ENCODE assay signal across 9 mouse cellular contexts in genomic region chr7:19701069-19701761, GRCm38 (mm10). TPM values are rescaled to one million over a fixed set of nuclear protein-coding genes. Genes with fewer than 3 reads are reported as not detected.
A peak's percentile ranks its signal among the peaks of the same experiment; 100 is the strongest.
DNase-seq lines count a peak whose midpoint lies in the region; ATAC-seq and TF ChIP-seq lines count a peak whose summit lies in the region.
"Had no signal": no experiment of that assay in that cellular context is flagged by ENCODE, and none has a peak within 500 bp of the region (broad histone marks: within the 10 kb centered on the region; RNA-seq: fewer than 3 reads in every experiment).

No protein-coding gene starts in this region.

- H3K4me3 ChIP-seq in bone marrow, adult 2 months (replicated peaks; ENCODE audit: control insufficient read depth, low read depth, low read length): no peak overlapping the region
- no peak overlapping the region for H3K4me3 ChIP-seq in forebrain, embryonic 15.5 days
- no peak overlapping the region for H3K4me3 ChIP-seq in hindbrain, embryonic 11.5 days (ENCODE audit: low read depth, low read length)
- no peak overlapping the region for H3K4me3 ChIP-seq in lung, postnatal 0 days (ENCODE audit: low read depth, low read length)

- no peak overlapping the region for H3K9ac ChIP-seq in forebrain, embryonic 15.5 days (replicated peaks)
- H3K9ac ChIP-seq in hindbrain, embryonic 11.5 days (ENCODE audit: low read depth, low read length): no peak overlapping the region
- no peak overlapping the region for H3K9ac ChIP-seq in lung, postnatal 0 days (replicated peaks; ENCODE audit: low read depth)

- TF ChIP-seq POLR2A in bone marrow, adult 2 months (IDR thresholded peaks at IDR 0.05; ENCODE audit: borderline replicate concordance, control insufficient read depth, low read depth, low read length): no peak

- WGBS in bone marrow, adult 2 months: 34% methylated on average over 22 of the region's 22 CpGs
- WGBS in forebrain, embryonic 15.5 days: 30% methylated on average over 22 of the region's 22 CpGs
- 25% methylated on average over 20 of the region's 22 CpGs for WGBS in hindbrain, embryonic 11.5 days
- 30% methylated on average over 22 of the region's 22 CpGs for WGBS in lung, postnatal 0 days

- no peak overlapping the region for H3K4me2 ChIP-seq in forebrain, embryonic 15.5 days (replicated peaks)
- H3K4me2 ChIP-seq in hindbrain, embryonic 11.5 days (replicated peaks; ENCODE audit: low read depth, low read length): no peak overlapping the region
- H3K4me2 ChIP-seq in lung, postnatal 0 days (replicated peaks; ENCODE audit: low read depth, low read length): no peak overlapping the region; the same call in 1 of the 2 replicates

- ATAC-seq in forebrain, embryonic 15.5 days (replicated peaks): peak; percentile 57; the same call in 1 of the 2 replicates
- ATAC-seq in hindbrain, embryonic 11.5 days (ENCODE audit: low FRiP score): peak; percentile 64
- peak; percentile 84 for ATAC-seq in lung, postnatal 0 days
- no peak for ATAC-seq in erythroblast, adult 5-6 weeks (replicated peaks; ENCODE audit: low FRiP score, poor library complexity, severe bottlenecking)

- no peaks in the 10 kb centered on the region for H3K27me3 ChIP-seq in forebrain, embryonic 15.5 days
- H3K27me3 ChIP-seq in hindbrain, embryonic 11.5 days (ENCODE audit: control insufficient read depth, insufficient read depth, low read length): no peaks in the 10 kb centered on the region
- H3K27me3 ChIP-seq in lung, postnatal 0 days (replicated peaks; ENCODE audit: insufficient read depth, low read length): no peaks in the 10 kb centered on the region

- peak; percentile 19; the same call in 1 of the 2 replicates for TF ChIP-seq EP300 in lung, postnatal 0 days (IDR thresholded peaks at IDR 0.05)

- TF ChIP-seq CTCF in bone marrow, adult 2 months (IDR thresholded peaks at IDR 0.05; ENCODE audit: control insufficient read depth, insufficient read depth, low read length): peak; percentile 62
- peak; percentile 85 for TF ChIP-seq CTCF in lung, postnatal 0 days (IDR thresholded peaks at IDR 0.05)

- H3K36me3 ChIP-seq in forebrain, embryonic 15.5 days: peaks cover 17% of the 10 kb centered on the region; the same call in 1 of the 2 replicates
- peaks cover 7% of the 10 kb centered on the region; the same call in 1 of the 2 replicates for H3K36me3 ChIP-seq in hindbrain, embryonic 11.5 days (ENCODE audit: control insufficient read depth, insufficient read depth, low read length)
- no peaks in the 10 kb centered on the region for H3K36me3 ChIP-seq in lung, postnatal 0 days (ENCODE audit: insufficient read depth, low read length)

- H3K4me1 ChIP-seq in bone marrow, adult 2 months (ENCODE audit: control insufficient read depth, insufficient read depth, low read length): peaks cover 7% of the 10 kb centered on the region
- H3K4me1 ChIP-seq in forebrain, embryonic 15.5 days: peaks cover 16% of the 10 kb centered on the region
- H3K4me1 ChIP-seq in hindbrain, embryonic 11.5 days (replicated peaks; ENCODE audit: control insufficient read depth, insufficient read depth, low read length): peaks cover 3% of the 10 kb centered on the region; the same call in 1 of the 2 replicates
- peaks cover 13% of the 10 kb centered on the region; the same call in 1 of the 2 replicates for H3K4me1 ChIP-seq in lung, postnatal 0 days (ENCODE audit: insufficient read depth, low read depth, low read length)

- peak overlapping the region; percentile 43 for H3K27ac ChIP-seq in bone marrow, adult 2 months (ENCODE audit: control insufficient read depth, insufficient read depth, low read depth, low read length, poor library complexity)
- no peak overlapping the region for H3K27ac ChIP-seq in forebrain, embryonic 15.5 days (replicated peaks)
- H3K27ac ChIP-seq in hindbrain, embryonic 11.5 days (ENCODE audit: low read depth, low read length): no peak overlapping the region
- 0 out of 2 replicates have a peak overlapping the region, but pooled peaks have one; percentile 40 for H3K27ac ChIP-seq in lung, postnatal 0 days (ENCODE audit: low read length)

- no peaks in the 10 kb centered on the region for H3K9me3 ChIP-seq in forebrain, embryonic 15.5 days
- H3K9me3 ChIP-seq in hindbrain, embryonic 11.5 days (ENCODE audit: control insufficient read depth, low read length): no peaks in the 10 kb centered on the region
- no peaks in the 10 kb centered on the region for H3K9me3 ChIP-seq in lung, postnatal 0 days (ENCODE audit: low read length)

- DNase-seq in ES-CJ7 (ENCODE audit: low read depth, low spot score): peak; percentile 82
- peak; percentile 72 for DNase-seq in hindbrain, embryonic 11.5 days (ENCODE audit: low spot score)
- DNase-seq in layer of hippocampus, postnatal 10 days (ENCODE audit: low spot score in 2 of 2): peak; percentile 73 to 79
- DNase-seq in lung, postnatal 0 days (ENCODE audit: low spot score): peak; percentile 94
- DNase-seq in retina, postnatal 7 days (ENCODE audit: low read depth, low spot score): peak; percentile 56

RNA-seq across cellular contexts. Expression of gene Apoe, which starts 2.2 kb away (rescaled TPM):
- 205 and 422 TPM in 2 replicates for polyA plus RNA-seq in bone marrow, adult 2 months (2011; ENCODE audit: insufficient read depth, insufficient read length, low replicate concordance, missing spikeins)
- 236 and 265 TPM in 2 replicates for polyA plus RNA-seq in forebrain, embryonic 15.5 days (2015; fragmentation: Nextera tagmentation; extraction: Ambion mirVana)
- 192 and 221 TPM in 2 replicates for polyA plus RNA-seq in hindbrain, embryonic 11.5 days (2014; fragmentation: Nextera tagmentation; extraction: Ambion mirVana)
- total RNA-seq in layer of hippocampus, postnatal 10 days (2021): 1,000 to 10,000 TPM; 2,438 to 2,580 TPM
- polyA plus RNA-seq in lung, postnatal 0 days (2015; fragmentation: Nextera tagmentation; extraction: Ambion mirVana): 768 and 1,006 TPM in 2 replicates
- total RNA-seq in erythroblast, adult 5-6 weeks (2015; ENCODE audit: low replicate concordance): 53.0 and 57.3 TPM in 2 replicates
- 220 and 224 TPM in 2 replicates for total RNA-seq in erythroblast, adult 5-6 weeks (2017; ENCODE audit: low replicate concordance)

RNA-seq across cellular contexts. Expression of gene Apoc1, which starts 8.8 kb away (rescaled TPM):
- polyA plus RNA-seq in bone marrow, adult 2 months (2011; ENCODE audit: insufficient read depth, insufficient read length, low replicate concordance, missing spikeins): 48.3 and 137 TPM in 2 replicates
- 1.2 TPM in 2 replicates for polyA plus RNA-seq in forebrain, embryonic 15.5 days (2015; fragmentation: Nextera tagmentation; extraction: Ambion mirVana)
- polyA plus RNA-seq in hindbrain, embryonic 11.5 days (2014; fragmentation: Nextera tagmentation; extraction: Ambion mirVana): 3.0 and 3.4 TPM in 2 replicates
- total RNA-seq in layer of hippocampus, postnatal 10 days (2021): 1 to 10 TPM; 4.3 to 6.5 TPM
- polyA plus RNA-seq in lung, postnatal 0 days (2015; fragmentation: Nextera tagmentation; extraction: Ambion mirVana): 61.1 and 63.8 TPM in 2 replicates
- total RNA-seq in erythroblast, adult 5-6 weeks (2015; ENCODE audit: low replicate concordance): 5.8 TPM in 1 of 2 replicates, not detected in the other
- total RNA-seq in erythroblast, adult 5-6 weeks (2017; ENCODE audit: low replicate concordance): 3.6 TPM in 1 of 2 replicates, not detected in the other

RNA-seq across cellular contexts. Expression of gene Tomm40, which starts 14.0 kb away (rescaled TPM):
- polyA plus RNA-seq in bone marrow, adult 2 months (2011; ENCODE audit: insufficient read depth, insufficient read length, low replicate concordance, missing spikeins): 19.2 and 19.3 TPM in 2 replicates
- 137 and 147 TPM in 2 replicates for polyA plus RNA-seq in forebrain, embryonic 15.5 days (2015; fragmentation: Nextera tagmentation; extraction: Ambion mirVana)
- 113 and 129 TPM in 2 replicates for polyA plus RNA-seq in hindbrain, embryonic 11.5 days (2014; fragmentation: Nextera tagmentation; extraction: Ambion mirVana)
- total RNA-seq in layer of hippocampus, postnatal 10 days (2021): 100 to 1,000 TPM; 113 to 115 TPM
- polyA plus RNA-seq in lung, postnatal 0 days (2015; fragmentation: Nextera tagmentation; extraction: Ambion mirVana): 60.8 and 62.4 TPM in 2 replicates
- total RNA-seq in erythroblast, adult 5-6 weeks (2015; ENCODE audit: low replicate concordance): 6.5 and 8.2 TPM in 2 replicates
- 3.4 and 9.6 TPM in 2 replicates for total RNA-seq in erythroblast, adult 5-6 weeks (2017; ENCODE audit: low replicate concordance)

RNA-seq across cellular contexts. Expression of gene Apoc4, which starts 19.9 kb away (rescaled TPM):
- 3.6 and 18.7 TPM in 2 replicates for polyA plus RNA-seq in bone marrow, adult 2 months (2011; ENCODE audit: insufficient read depth, insufficient read length, low replicate concordance, missing spikeins)
- not detected in 2 replicates for polyA plus RNA-seq in forebrain, embryonic 15.5 days (2015; fragmentation: Nextera tagmentation; extraction: Ambion mirVana)
- not detected in 2 replicates for polyA plus RNA-seq in hindbrain, embryonic 11.5 days (2014; fragmentation: Nextera tagmentation; extraction: Ambion mirVana)
- not detected for total RNA-seq in layer of hippocampus, postnatal 10 days (2021)
- 0.38 and 0.88 TPM in 2 replicates for polyA plus RNA-seq in lung, postnatal 0 days (2015; fragmentation: Nextera tagmentation; extraction: Ambion mirVana)
- not detected in 2 replicates for total RNA-seq in erythroblast, adult 5-6 weeks (2015; ENCODE audit: low replicate concordance)
- total RNA-seq in erythroblast, adult 5-6 weeks (2017; ENCODE audit: low replicate concordance): not detected in 2 replicates
- polyA plus RNA-seq: frontal cortex, adult 2 months had no signal

RNA-seq across cellular contexts. Expression of gene Gm44805, which starts 20.0 kb away (rescaled TPM):
- 7.6 TPM in 1 of 2 replicates, not detected in the other for polyA plus RNA-seq in bone marrow, adult 2 months (2011; ENCODE audit: insufficient read depth, insufficient read length, low replicate concordance, missing spikeins)
- not detected in 2 replicates for polyA plus RNA-seq in forebrain, embryonic 15.5 days (2015; fragmentation: Nextera tagmentation; extraction: Ambion mirVana)
- polyA plus RNA-seq in hindbrain, embryonic 11.5 days (2014; fragmentation: Nextera tagmentation; extraction: Ambion mirVana): not detected in 2 replicates
- total RNA-seq in layer of hippocampus, postnatal 10 days (2021): not detected
- polyA plus RNA-seq in lung, postnatal 0 days (2015; fragmentation: Nextera tagmentation; extraction: Ambion mirVana): not detected in 2 replicates
- not detected in 2 replicates for total RNA-seq in erythroblast, adult 5-6 weeks (2015; ENCODE audit: low replicate concordance)
- not detected in 2 replicates for total RNA-seq in erythroblast, adult 5-6 weeks (2017; ENCODE audit: low replicate concordance)
- polyA plus RNA-seq: frontal cortex, adult 2 months had no signal

Comparison
In these comparisons a context has a peak if more than half of its experiments do, and no peak if none do; other contexts are left out.
1. H3K27ac ChIP-seq: peak in bone marrow, adult 2 months (single experiment) and lung, postnatal 0 days (single experiment); none in forebrain, embryonic 15.5 days (single experiment) and hindbrain, embryonic 11.5 days (single experiment).
2. RNA of gene Apoc1, which starts 8.8 kb away (polyA plus RNA-seq): 48.3 to 137 TPM in bone marrow, adult 2 months and 61.1 to 63.8 TPM in lung, postnatal 0 days; 3.0 to 3.4 TPM in hindbrain, embryonic 11.5 days and 1.2 TPM in forebrain, embryonic 15.5 days; every median in the first group is over 10 times any median in the second.
3. Peak in every context shown above with its lines, with median percentiles within 50 percentile points of each other: DNase-seq.